Mouse (Mus musculus) CH12.LX (cell line): ENCODE data around the gene Kcnb1. TPM values are rescaled to one million over a fixed set of nuclear protein-coding genes. Genes with fewer than 3 reads are reported as not detected.

Experiments
- DNase-seq: peaks from one replicate; pipeline ENCODE4 v3.0.0-alpha.2; 2013; ENCODE audit errors: extremely low read depth
- H3K27ac ChIP-seq: 2 replicates; pipeline ENCODE4 v1.5.1; 2012; ENCODE audit warnings: low read depth, mild to moderate bottlenecking, control low read depth, moderate library complexity; ENCODE audit not compliant: insufficient read depth
- H3K27me3 ChIP-seq: replicated peaks from 2 replicates; pipeline ENCODE3; 2012; ENCODE audit warnings: inconsistent platforms
- H3K36me3 ChIP-seq, 2 experiments: replicated peaks in 1 of 2; 2 replicates each; pipeline versions ENCODE3 to v1.6.1; 2012; ENCODE audit warnings: inconsistent platforms in 1 of 2, low read length in 1 of 2, mild to moderate bottlenecking in 1 of 2, mixed read lengths in 1 of 2, moderate library complexity in 1 of 2; ENCODE audit not compliant: control insufficient read depth in 1 of 2, insufficient read depth in 1 of 2
- H3K4me1 ChIP-seq, 2 experiments: 2 replicates each; pipeline ENCODE4 v1.6.1; 2012; ENCODE audit warnings: inconsistent platforms in 1 of 2, moderate library complexity in 1 of 2; ENCODE audit not compliant: insufficient read depth in 2 of 2, control insufficient read depth in 1 of 2
- H3K4me2 ChIP-seq: 2 replicates; pipeline ENCODE4 v1.6.1; 2012; ENCODE audit warnings: low read depth, mild to moderate bottlenecking, control low read depth; ENCODE audit not compliant: poor library complexity, insufficient read depth, severe bottlenecking
- H3K4me3 ChIP-seq, 3 experiments: fragments of 150-350 bp in 1 of 3; sonication (generic) in 1 of 3; replicated peaks in 1 of 3; 2 replicates each; pipeline versions ENCODE3 to v1.5.1; 2011 to 2012; ENCODE audit warnings: low read depth in 2 of 3, low read length in 2 of 3, mild to moderate bottlenecking in 2 of 3, moderate library complexity in 2 of 3, control low read depth in 1 of 3, improper control_type of control experiment in 1 of 3, inconsistent platforms in 1 of 3, mixed read lengths in 1 of 3; ENCODE audit not compliant: poor library complexity in 1 of 3
- H3K79me2 ChIP-seq: replicated peaks from 2 replicates; pipeline ENCODE4 v1.6.1; 2012; ENCODE audit warnings: mild to moderate bottlenecking, moderate library complexity; ENCODE audit not compliant: control insufficient read depth, poor library complexity, insufficient read depth, severe bottlenecking; ENCODE audit errors: extremely low read depth
- H3K9ac ChIP-seq: 2 replicates; pipeline ENCODE4 v1.6.1; 2012; ENCODE audit warnings: low read depth, mild to moderate bottlenecking, control low read depth, moderate library complexity; ENCODE audit not compliant: insufficient read depth
- H3K9me3 ChIP-seq: replicated peaks from 2 replicates; pipeline ENCODE3; 2012; ENCODE audit warnings: low read length, inconsistent platforms, mixed read lengths
- CHD2 ChIP-seq: IDR thresholded peaks from 2 replicates; pipeline ENCODE4 v1.6.1; 2011; ENCODE audit warnings: low read length, improper control_type of control experiment
- CTCF ChIP-seq, 2 experiments: IDR thresholded peaks in 1 of 2; conservative IDR thresholded peaks in 1 of 2; 2 replicates each; pipeline ENCODE4 v1.5.1; 2011 to 2012; ENCODE audit warnings: low read depth in 2 of 2, low read length in 2 of 2, improper control_type of control experiment in 1 of 2, inconsistent platforms in 1 of 2, mild to moderate bottlenecking in 1 of 2, moderate library complexity in 1 of 2
- ETS1 ChIP-seq: conservative IDR thresholded peaks from 2 replicates; pipeline ENCODE4 v1.6.1; 2012; ENCODE audit warnings: low read depth, mild to moderate bottlenecking, inconsistent platforms, low read length, improper control_type of control experiment, moderate library complexity
- IRF4 ChIP-seq: IDR thresholded peaks from 2 replicates; pipeline ENCODE4 v1.6.1; 2014; ENCODE audit warnings: low read depth, mild to moderate bottlenecking, inconsistent platforms, low read length, improper control_type of control experiment
- JUND ChIP-seq: conservative IDR thresholded peaks from 2 replicates; pipeline ENCODE4 v1.6.1; 2011; ENCODE audit warnings: low read depth, low read length, improper control_type of control experiment
- MAFK ChIP-seq: IDR thresholded peaks from 2 replicates; pipeline ENCODE4 v1.6.1; 2011; ENCODE audit warnings: low read length, improper control_type of control experiment; ENCODE audit not compliant: insufficient replicate concordance
- MAX ChIP-seq: IDR thresholded peaks from 2 replicates; pipeline ENCODE4 v1.6.1; 2011; ENCODE audit warnings: low read length, improper control_type of control experiment
- MAZ ChIP-seq: IDR thresholded peaks from 2 replicates; pipeline ENCODE4 v1.6.1; 2012; ENCODE audit warnings: low read depth, mild to moderate bottlenecking, inconsistent platforms, low read length, improper control_type of control experiment, moderate library complexity
- MXI1 ChIP-seq: IDR thresholded peaks from 2 replicates; pipeline ENCODE4 v1.6.1; 2011; ENCODE audit warnings: mild to moderate bottlenecking, low read depth, low read length, improper control_type of control experiment
- RAD21 ChIP-seq: IDR thresholded peaks from 2 replicates; pipeline ENCODE4 v1.6.1; 2011; ENCODE audit warnings: low read depth, mild to moderate bottlenecking, low read length, improper control_type of control experiment, moderate library complexity
- SIN3A ChIP-seq: IDR thresholded peaks from 2 replicates; pipeline ENCODE4 v1.6.1; 2012; ENCODE audit warnings: low read length, improper control_type of control experiment, inconsistent platforms
- SMC3 ChIP-seq: IDR thresholded peaks from 2 replicates; pipeline ENCODE4 v1.6.1; 2011; ENCODE audit warnings: low read depth, low read length, improper control_type of control experiment
- UBTF ChIP-seq: IDR thresholded peaks from 2 replicates; pipeline ENCODE4 v1.6.1; 2012; ENCODE audit warnings: low read depth, mild to moderate bottlenecking, inconsistent platforms, low read length, improper control_type of control experiment, moderate library complexity
- USF2 ChIP-seq: conservative IDR thresholded peaks from 2 replicates; pipeline ENCODE4 v1.6.1; 2011; ENCODE audit warnings: low read depth, low read length, improper control_type of control experiment
- ZKSCAN1 ChIP-seq: IDR thresholded peaks from 2 replicates; pipeline ENCODE4 v1.6.1; 2012; ENCODE audit warnings: low read depth, inconsistent platforms, low read length, improper control_type of control experiment, borderline replicate concordance
- ZNF384 ChIP-seq: IDR thresholded peaks from 2 replicates; pipeline ENCODE4 v1.6.1; 2012; ENCODE audit warnings: low read depth, low read length, improper control_type of control experiment, inconsistent platforms
- dilution Hi-C: fragments of 300-500 bp; cut with MboI; formaldehyde crosslinking; loops from 2 replicates; pipeline ENCODE4 v1.14.3; 2020; ENCODE audit warnings: low sequenced_read_pairs; ENCODE audit not compliant: extremely low pct_unique_long_range_greater_than_20kb, extremely low pct_ligation_motif_present
- in situ Hi-C: fragments of 300-500 bp; cut with MboI; formaldehyde crosslinking; loops from 3 replicates; pipeline ENCODE4 v1.14.3; 2019; ENCODE audit warnings: low sequenced_read_pairs, low pct_ligation_motif_present, low pct_unique_long_range_greater_than_20kb, mixed read lengths
- polyA plus RNA-seq: library from polyadenylated mRNA; unstranded; fragments of >175 nt; gene quantifications from 2 replicates; pipeline ENCODE4 v1.2.1, GENCODE M21; 2012; ENCODE audit warnings: low read depth; ENCODE audit not compliant: insufficient read length
- total RNA-seq, 2 experiments: library from RNA; depleted of rRNA; stranded (reverse); fragments of 300-350 nt in 1 of 2; fragments of >200 nt in 1 of 2; gene quantifications; 2 replicates each; pipeline ENCODE4 v1.2.3; 2012 to 2014

Kcnb1 gene
- total RNA-seq (2012; rRNA removed) (2.5 and 2.6 TPM in 2 replicates), total RNA-seq (2014; rRNA removed) (5.0 and 5.1 TPM in 2 replicates), polyA plus RNA-seq (5.6 and 6.6 TPM in 2 replicates)

GRCm38 (mm10) chr2:167190076-167190399, at the start of gene Kcnb1:
Gene Kcnb1 (minus strand): TSS chr2:167190155.
- Histone ChIP-seq H3K79me2 (no peaks in the 10 kb centered on the region), H3K4me3 (peak within 1 kb of the TSS; percentile 10 to 55 (median 42)), H3K36me3 (peaks cover 0 to 20% of the 10 kb centered on the region in 2 experiments), H3K4me1 (peaks cover 2 to 16% of the 10 kb centered on the region in 2 experiments), H3K9ac (peak within 1 kb of the TSS; percentile 60; the same call in 1 of the 2 replicates), H3K9me3 (peaks cover 4% of the 10 kb centered on the region), H3K27me3 (peaks cover 26% of the 10 kb centered on the region), H3K27ac (no peak within 1 kb of the TSS), H3K4me2 (peak within 1 kb of the TSS; percentile 53)
- DNase-seq, result peak; percentile 35
- dilution Hi-C loops (no loop called here), in situ Hi-C loops (no loop called here)
- TF ChIP-seq MXI1 (no peak), CTCF (conservative IDR thresholded peaks at IDR 0.05 in 1 of 2, IDR thresholded peaks at IDR 0.05 in 1 of 2; ENCODE audit: low read depth in 2 of 2, low read length in 2 of 2) (peak in 1 of 2 experiments; percentile 75; a peak in 2 of 4 replicates), MAFK (no peak), MAX (peak; percentile 71), RAD21 (peak; percentile 53), UBTF (peak; percentile 73), SMC3 (peak; percentile 75)

GRCm38 (mm10) chr2:167239262-167239661, 49.3 kb upstream of the Kcnb1 start:
- Histone ChIP-seq H3K4me2 (no peak overlapping the region), H3K4me3 (no peak overlapping the region), H3K9ac (no peak overlapping the region), H3K27ac (no peak overlapping the region), H3K27me3 (peaks cover 61% of the 10 kb centered on the region), H3K4me1 (no peaks in the 10 kb centered on the region), H3K79me2 (no peaks in the 10 kb centered on the region), H3K9me3 (peaks cover 5% of the 10 kb centered on the region), H3K36me3 (no peaks in the 10 kb centered on the region)
- in situ Hi-C loops (no loop called here), dilution Hi-C loops (no loop called here)
- TF ChIP-seq CTCF (conservative IDR thresholded peaks at IDR 0.05 in 1 of 2, IDR thresholded peaks at IDR 0.05 in 1 of 2; ENCODE audit: low read depth in 2 of 2, low read length in 2 of 2) (no peak), JUND (no peak), MAZ (no peak), ZKSCAN1 (no peak), USF2 (no peak), ZNF384 (no peak)
- no peak for DNase-seq

DNA sequence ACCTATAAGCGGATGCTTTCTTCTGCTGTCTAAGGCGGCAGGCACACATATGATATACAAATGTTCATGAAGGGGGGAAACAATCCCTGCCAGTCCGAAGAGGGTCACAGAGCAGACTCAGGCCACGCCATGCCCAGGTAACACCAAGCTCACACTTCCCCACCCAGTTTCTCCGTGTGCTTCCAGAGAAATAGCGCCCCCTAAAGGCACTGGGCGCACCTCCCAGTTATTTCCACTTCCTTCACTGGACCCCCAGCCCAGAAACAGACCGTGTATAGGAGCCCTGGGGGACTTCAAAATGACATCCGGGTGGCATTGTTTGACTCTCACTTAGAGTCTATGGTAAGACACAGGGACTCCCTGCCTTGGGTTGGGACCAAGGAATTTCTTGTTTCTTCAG, 47.3 kb upstream of the Kcnb1 start:
- no peak overlapping the region for H3K9ac ChIP-seq
- dilution Hi-C loops, result no loop called here
- H3K4me1 ChIP-seq, result no peaks in the 10 kb centered on the region
- no peak for DNase-seq
- no peak overlapping the region for H3K4me2 ChIP-seq
- H3K27ac ChIP-seq, result no peak overlapping the region
- H3K36me3 ChIP-seq, result no peaks in the 10 kb centered on the region
- no peak for TF ChIP-seq IRF4
- no peak for TF ChIP-seq SIN3A
- no peak for TF ChIP-seq CHD2
- peak; percentile 8 to 36; a peak in 2 of 4 replicates for TF ChIP-seq CTCF (conservative IDR thresholded peaks at IDR 0.05 in 1 of 2, IDR thresholded peaks at IDR 0.05 in 1 of 2; ENCODE audit: low read depth in 2 of 2, low read length in 2 of 2)
- TF ChIP-seq ETS1, result no peak
- TF ChIP-seq MAFK, result no peak
- in situ Hi-C loops, result no loop called here
- no peaks in the 10 kb centered on the region for H3K79me2 ChIP-seq
- H3K27me3 ChIP-seq, result peaks cover 58% of the 10 kb centered on the region
- H3K4me3 ChIP-seq, result no peak overlapping the region
- no peaks in the 10 kb centered on the region for H3K9me3 ChIP-seq
